Mouse (Mus musculus) lung, adult 2 months (tissue): ENCODE measurements around the gene Atp6v1b1. TPM values are rescaled to one million over a fixed set of nuclear protein-coding genes. Genes with fewer than 3 reads are reported as not detected.

Experiments used
- DNase-seq: peaks from one replicate; pipeline ENCODE4 v3.0.0; 2022
- H3K4me1 ChIP-seq: fragments of 200-500 bp; 2 replicates; pipeline ENCODE4 v1.6.1; 2011; ENCODE audit warnings: low read length; ENCODE audit not compliant: control insufficient read depth, insufficient read depth
- H3K4me3 ChIP-seq: fragments of 200-500 bp; replicated peaks from 2 replicates; pipeline ENCODE3; 2011; ENCODE audit warnings: low read depth, mild to moderate bottlenecking, control low read depth, low read length; ENCODE audit errors: extremely low read depth
- CTCF ChIP-seq: fragments of 200-500 bp; IDR thresholded peaks from 2 replicates; pipeline ENCODE4 v1.5.1; 2011; ENCODE audit warnings: mild to moderate bottlenecking, low read length, control low read depth; ENCODE audit not compliant: insufficient read depth
- POLR2A ChIP-seq: fragments of 200-500 bp; IDR thresholded peaks from 2 replicates; pipeline ENCODE4 v1.6.1; 2011; ENCODE audit warnings: low read depth, mild to moderate bottlenecking, control low read depth, low read length, borderline replicate concordance; ENCODE audit errors: extremely low read depth
- WGBS: fragments of 180-500 bp; shearing (Covaris S2); methylation state at CpG from one replicate; pipeline ENCODE4 v1.1.7; 2018; 5-methylcytosine and 5-hydroxymethylcytosine counted together
- polyA plus RNA-seq: library from polyadenylated mRNA; depleted of rRNA; stranded (reverse); fragments of >200 nt; gene quantifications from 2 replicates; pipeline ENCODE4 v1.2.3, GENCODE M21; 2012

Gene Atp6v1b1
- polyA plus RNA-seq, 1 experiment, result 7.7 TPM

DNA sequence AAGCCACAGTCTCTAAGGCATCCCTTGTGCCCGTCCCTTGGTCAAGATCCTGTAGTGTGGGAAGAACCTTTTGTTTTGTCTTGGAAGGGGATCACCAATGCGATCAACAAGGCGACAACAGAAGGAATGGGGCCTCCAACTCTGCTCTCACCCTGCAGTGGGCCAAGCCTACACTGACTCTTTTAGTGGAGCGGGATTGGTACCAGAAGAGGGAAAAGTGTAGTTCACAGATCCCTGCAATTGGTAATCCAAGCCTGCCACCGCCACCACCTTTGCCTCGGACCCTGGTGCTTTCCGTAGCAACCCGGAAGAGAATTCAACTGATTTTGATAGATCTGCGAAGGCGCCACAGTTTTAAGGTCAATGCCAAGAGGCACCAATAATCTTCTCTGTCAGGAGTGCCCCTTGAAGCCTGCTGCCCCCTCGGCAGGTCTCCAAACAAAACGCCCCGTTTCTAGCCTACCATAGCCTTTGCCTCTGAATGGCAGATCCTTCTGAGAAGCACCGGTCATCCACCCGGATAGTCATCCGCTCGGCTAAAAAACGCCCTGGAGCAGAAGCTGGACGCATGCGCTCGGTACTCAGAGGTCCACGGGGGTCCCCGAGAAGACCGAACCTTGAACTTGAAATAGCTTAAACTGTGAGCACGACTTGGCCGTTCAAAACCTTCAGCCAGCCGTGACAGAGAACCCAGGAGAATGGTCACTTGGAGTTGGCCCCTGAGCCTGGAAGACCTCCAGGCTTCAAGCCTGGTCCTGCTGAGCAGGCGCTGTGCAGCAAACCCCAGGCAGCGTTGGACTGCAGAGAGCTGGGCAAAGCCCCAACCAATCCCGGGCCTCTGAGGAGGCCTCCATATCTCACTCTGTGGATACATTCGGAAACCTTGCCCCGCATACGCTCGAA is 28.3 kb upstream of the Atp6v1b1 start:
- Histone ChIP-seq H3K4me3 (no peak overlapping the region), H3K4me1 (peaks cover 4% of the 10 kb centered on the region; the same call in 1 of the 2 replicates)
- 5% methylated on average over 34 of the region's 34 CpGs for WGBS
- DNase-seq, result no peak
- TF ChIP-seq POLR2A (no peak), CTCF (no peak)

DNA sequence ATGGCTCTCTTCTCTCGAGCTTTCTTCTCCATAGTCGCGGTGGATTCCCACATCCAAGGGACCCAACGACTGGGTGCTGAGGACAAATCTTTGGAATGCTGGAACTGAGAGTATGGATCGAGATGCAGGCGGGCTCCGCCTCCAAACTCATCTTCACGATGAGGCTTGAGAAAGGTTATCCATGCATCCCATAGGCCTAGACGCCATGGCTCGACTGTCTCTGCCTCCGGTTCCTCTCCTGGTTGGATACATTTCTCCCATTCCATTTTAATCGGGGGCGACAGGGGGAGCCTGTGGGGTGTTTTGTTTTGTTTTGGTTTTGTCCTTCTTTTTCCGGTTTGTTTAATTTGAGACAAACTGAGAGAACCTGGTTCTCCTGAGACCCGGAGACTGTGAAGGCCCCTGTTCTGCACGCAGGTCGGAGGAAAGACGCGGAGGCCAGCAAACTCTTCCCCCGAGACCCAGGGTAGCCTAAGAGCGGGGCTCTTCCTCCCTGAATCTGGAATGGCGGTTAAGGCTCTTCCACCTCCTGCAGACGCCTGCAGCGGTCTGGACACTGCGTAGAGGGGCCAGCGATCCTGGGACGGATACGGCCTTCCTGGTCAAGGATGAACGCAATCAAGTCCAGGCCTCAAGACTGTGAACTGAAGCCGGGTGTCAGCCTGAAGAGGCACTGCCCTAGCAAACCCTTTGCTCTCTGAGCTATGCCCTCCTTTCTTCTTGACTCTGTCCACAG is 27.2 kb upstream of the Atp6v1b1 start:
- no peak for DNase-seq
- Histone ChIP-seq H3K4me1 (peaks cover 4% of the 10 kb centered on the region; the same call in 1 of the 2 replicates), H3K4me3 (no peak overlapping the region)
- WGBS, result 7% methylated on average over 30 of the region's 30 CpGs
- TF ChIP-seq POLR2A (no peak), CTCF (no peak)

GRCm38 (mm10) chr6:83717026-83717425 is 25.8 kb upstream of the Atp6v1b1 start:
- Histone ChIP-seq H3K4me3 (no peak overlapping the region), H3K4me1 (no peaks in the 10 kb centered on the region)
- DNase-seq, result no peak
- no peak for TF ChIP-seq POLR2A
- TF ChIP-seq CTCF, result no peak
- 6% methylated on average over 8 of the region's 8 CpGs for WGBS

DNA sequence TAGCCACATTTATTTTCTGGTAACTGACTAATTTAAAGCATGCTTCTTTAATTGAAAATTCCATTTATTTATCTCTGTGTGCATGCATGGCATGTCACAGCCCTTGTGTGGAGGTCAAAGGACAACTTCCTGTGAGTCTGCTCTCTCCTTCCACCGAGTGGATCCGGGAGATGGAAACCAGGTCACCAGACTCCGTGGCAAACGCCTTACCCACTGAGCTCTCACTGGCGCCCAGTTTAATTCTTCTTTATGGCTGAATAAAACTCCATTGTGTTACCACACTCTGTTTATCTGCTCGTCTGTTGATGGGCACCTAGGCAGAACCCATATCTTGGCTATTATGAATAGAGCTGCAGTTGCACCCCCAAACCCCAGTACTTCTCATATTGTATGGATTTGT is 20.3 kb upstream of the Atp6v1b1 start:
- TF ChIP-seq POLR2A (no peak), CTCF (no peak)
- H3K4me3 ChIP-seq, result no peak overlapping the region
- no peaks in the 10 kb centered on the region for H3K4me1 ChIP-seq
- WGBS, result 18% methylated on average over 6 of the region's 6 CpGs
- DNase-seq, result no peak

DNA sequence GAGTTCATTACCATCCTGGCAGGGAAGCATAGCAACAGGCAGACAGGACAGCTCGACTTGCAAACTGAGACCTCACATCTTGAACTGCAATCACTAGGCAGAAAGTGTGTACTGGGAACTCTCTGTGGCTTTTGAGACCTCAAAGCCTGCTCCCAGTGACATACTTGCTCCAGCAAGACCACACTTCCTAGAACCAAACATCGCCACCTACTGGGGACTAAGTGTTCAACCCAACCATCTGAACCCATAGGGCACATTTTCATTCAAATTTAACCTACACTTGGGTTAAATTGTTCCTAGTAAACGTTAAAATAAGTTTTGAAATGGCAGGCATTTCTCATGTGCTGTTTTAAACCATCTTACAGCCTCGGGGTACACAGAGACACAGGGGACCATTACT is 15.6 kb upstream of the Atp6v1b1 start:
- TF ChIP-seq POLR2A, result no peak
- TF ChIP-seq CTCF, result no peak
- 42% methylated on average over 4 of the region's 4 CpGs for WGBS
- no peak overlapping the region for H3K4me3 ChIP-seq
- no peak for DNase-seq
- H3K4me1 ChIP-seq, result no peaks in the 10 kb centered on the region

DNA sequence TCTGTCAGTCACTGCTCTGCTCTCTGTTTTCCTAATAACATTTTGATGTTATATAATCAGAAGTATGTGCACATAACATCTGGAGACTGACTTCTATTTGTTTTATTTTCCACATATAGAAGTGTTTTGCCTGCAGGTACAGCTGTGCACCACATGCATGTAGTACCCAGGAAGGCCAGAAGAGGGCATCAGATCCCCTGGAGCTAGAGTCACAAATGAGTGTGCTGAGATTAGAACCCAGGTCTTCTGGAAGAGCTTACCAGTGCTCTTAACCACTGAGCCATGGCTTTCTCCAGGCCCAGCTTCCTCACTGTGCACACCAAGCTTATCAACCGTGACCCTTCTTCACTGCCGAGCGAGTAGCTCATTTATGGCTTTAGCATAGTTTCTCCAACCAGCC is 14.3 kb upstream of the Atp6v1b1 start:
- 86% methylated on average over 3 of the region's 3 CpGs for WGBS
- no peak for DNase-seq
- Histone ChIP-seq H3K4me3 (no peak overlapping the region), H3K4me1 (no peaks in the 10 kb centered on the region)
- TF ChIP-seq CTCF (peak; percentile 43), POLR2A (no peak)

GRCm38 (mm10) chr6:83729350-83729970 is 13.3 kb upstream of the Atp6v1b1 start:
- 57% methylated on average over 14 of the region's 14 CpGs for WGBS
- Histone ChIP-seq H3K4me3 (no peak overlapping the region), H3K4me1 (no peaks in the 10 kb centered on the region)
- DNase-seq, result no peak
- no peak for TF ChIP-seq CTCF
- no peak for TF ChIP-seq POLR2A

- Histone ChIP-seq H3K4me3 (no peak overlapping the region), H3K4me1 (no peaks in the 10 kb centered on the region)
- DNase-seq, result peak; percentile 65
- WGBS, result 33% methylated on average over 5 of the region's 5 CpGs
- TF ChIP-seq POLR2A (no peak), CTCF (peak; percentile 83)
Observed at GRCm38 (mm10) chr6:83731128-83731527, 11.7 kb upstream of the Atp6v1b1 start.

DNA sequence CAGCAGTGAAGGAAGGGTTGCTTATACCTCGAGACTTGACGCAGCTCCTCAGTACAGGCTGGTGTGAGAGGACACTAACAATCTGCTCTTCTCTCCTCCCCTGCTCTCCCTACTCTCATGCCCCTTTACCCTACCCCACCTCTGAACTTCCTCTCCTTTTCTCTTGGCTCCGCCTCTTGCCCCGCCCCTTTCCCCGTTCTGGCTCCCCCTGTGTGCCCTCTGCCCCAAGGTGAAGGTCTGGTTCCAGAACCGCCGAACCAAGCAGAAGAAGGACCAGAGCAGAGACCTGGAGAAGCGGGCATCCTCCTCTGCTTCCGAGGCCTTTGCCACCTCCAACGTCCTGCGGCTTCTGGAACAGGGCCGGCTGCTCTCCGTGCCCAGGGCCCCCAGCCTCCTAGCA is 5.5 kb upstream of the Atp6v1b1 start:
- no peak for TF ChIP-seq CTCF
- no peak for TF ChIP-seq POLR2A
- WGBS, result 40% methylated on average over 13 of the region's 13 CpGs
- no peak for DNase-seq
- Histone ChIP-seq H3K4me1 (no peaks in the 10 kb centered on the region), H3K4me3 (no peak overlapping the region)
